18 mouse cellular contexts compared by ENCODE assay signal in genomic region chr8:122099711-122100220, GRCm38 (mm10).
A peak's percentile ranks its signal among the peaks of the same experiment; 100 is the strongest.
DNase-seq lines count a peak whose midpoint lies in the region; ATAC-seq and TF ChIP-seq lines count a peak whose summit lies in the region.
"Had no signal": no experiment of that assay in that cellular context is flagged by ENCODE, and none has a peak within 500 bp of the region (broad histone marks: within the 10 kb centered on the region; RNA-seq: fewer than 3 reads in every experiment).

No protein-coding gene starts in this region.

- H3K27ac ChIP-seq in gastrocnemius, adult 2 months = peak overlapping the region; percentile 64
- peak overlapping the region; percentile 19; the same call in 1 of the 2 replicates for H3K27ac ChIP-seq in kidney, postnatal 0 days
- H3K27ac ChIP-seq in kidney, adult 2 months (ENCODE audit: insufficient read depth, low read depth, low read length) = no peak overlapping the region
- H3K27ac ChIP-seq in midbrain, embryonic 11.5 days (ENCODE audit: low read depth, low read length) = no peak overlapping the region
- H3K27ac ChIP-seq in midbrain, embryonic 10.5 days (replicated peaks) = no peak overlapping the region
- H3K27ac ChIP-seq in limb, embryonic 15.5 days = peak overlapping the region; percentile 84
- H3K27ac ChIP-seq: hindbrain, embryonic 13.5 days; midbrain, embryonic 12.5 days; neural tube, embryonic 15.5 days had no signal

- H3K9ac ChIP-seq in kidney, postnatal 0 days (ENCODE audit: low read depth, low read length) = no peak overlapping the region
- H3K9ac ChIP-seq in midbrain, embryonic 11.5 days (ENCODE audit: low read length) = no peak overlapping the region
- no peak overlapping the region for H3K9ac ChIP-seq in limb, embryonic 15.5 days
- H3K9ac ChIP-seq: hindbrain, embryonic 13.5 days; midbrain, embryonic 12.5 days; neural tube, embryonic 15.5 days had no signal

- DNase-seq in gastrocnemius, adult 2 months = peak; percentile 33
- DNase-seq in gastrocnemius, adult 18-20 months (ENCODE audit: low spot score) = no peak
- DNase-seq in kidney, postnatal 0 days (ENCODE audit: low spot score) = no peak
- DNase-seq in kidney, adult 2 months = no peak
- peak; percentile 62 for DNase-seq in midbrain, embryonic 11.5 days (ENCODE audit: low spot score, missing footprints)
- no peak for DNase-seq in midbrain, embryonic 10.5 days (ENCODE audit: low spot score)
- no peak for DNase-seq in adrenal gland, postnatal 36 days
- DNase-seq: adrenal gland, postnatal 25 days; cerebellum, adult 9-10 months; kidney, adult 11 months; kidney, postnatal 36 days; right cerebral cortex, adult 18-20 months had no signal

- ATAC-seq in kidney, postnatal 0 days (replicated peaks; ENCODE audit: low FRiP score, low read depth) = no peak
- ATAC-seq in midbrain, embryonic 11.5 days (ENCODE audit: low FRiP score) = no peak
- no peak for ATAC-seq in limb, embryonic 15.5 days (ENCODE audit: insufficient number of reproducible peaks, low FRiP score, low TSS enrichment, low read depth)
- ATAC-seq: CD4-positive, CD25-positive, alpha-beta regulatory T cell, adult 4 months; forebrain, embryonic 16.5 days had no signal

- no peaks in the 10 kb centered on the region for H3K36me3 ChIP-seq in kidney, postnatal 0 days (ENCODE audit: insufficient read depth, low read length)
- no peaks in the 10 kb centered on the region for H3K36me3 ChIP-seq in kidney, adult 2 months (ENCODE audit: control insufficient read depth, insufficient read depth, low read length)
- H3K36me3 ChIP-seq in midbrain, embryonic 11.5 days (ENCODE audit: control insufficient read depth, insufficient read depth, low read length) = no peaks in the 10 kb centered on the region
- H3K36me3 ChIP-seq in midbrain, embryonic 10.5 days = no peaks in the 10 kb centered on the region
- H3K36me3 ChIP-seq in limb, embryonic 15.5 days = no peaks in the 10 kb centered on the region
- H3K36me3 ChIP-seq: hindbrain, embryonic 13.5 days; midbrain, embryonic 12.5 days; neural tube, embryonic 15.5 days had no signal

- TF ChIP-seq CTCF in gastrocnemius, adult 2 months (IDR thresholded peaks at IDR 0.05) = no peak
- TF ChIP-seq CTCF in kidney, postnatal 0 days (IDR thresholded peaks at IDR 0.05; ENCODE audit: low read depth) = no peak
- TF ChIP-seq CTCF in kidney, adult 2 months (conservative IDR thresholded peaks at IDR 0.05; ENCODE audit: insufficient read depth, insufficient read length, low read depth, low read length) = no peak

- H3K27me3 ChIP-seq in kidney, postnatal 0 days (ENCODE audit: insufficient read depth, low read length) = no peaks in the 10 kb centered on the region
- no peaks in the 10 kb centered on the region for H3K27me3 ChIP-seq in kidney, adult 2 months (replicated peaks; ENCODE audit: control insufficient read depth, insufficient read depth, low read length)
- no peaks in the 10 kb centered on the region for H3K27me3 ChIP-seq in midbrain, embryonic 11.5 days (ENCODE audit: control insufficient read depth, insufficient read depth, low read length)
- 0 out of 2 replicates have a peak, but pooled peaks cover 7% of the 10 kb centered on the region for H3K27me3 ChIP-seq in midbrain, embryonic 10.5 days (ENCODE audit: low read depth, poor library complexity, severe bottlenecking)
- no peaks in the 10 kb centered on the region for H3K27me3 ChIP-seq in limb, embryonic 15.5 days
- H3K27me3 ChIP-seq: hindbrain, embryonic 13.5 days; midbrain, embryonic 12.5 days; neural tube, embryonic 15.5 days had no signal

- no peak for TF ChIP-seq POLR2A in kidney, adult 2 months (IDR thresholded peaks at IDR 0.05; ENCODE audit: low read depth, low read length)

- intact Hi-C loops in gastrocnemius, adult 2 months (cut with DNase I) = no loop called here

- peaks cover 6% of the 10 kb centered on the region; the same call in 1 of the 2 replicates for H3K4me1 ChIP-seq in kidney, postnatal 0 days (replicated peaks; ENCODE audit: insufficient read depth, low read length)
- no peaks in the 10 kb centered on the region for H3K4me1 ChIP-seq in kidney, adult 2 months (ENCODE audit: control insufficient read depth, insufficient read depth, low read length)
- 0 out of 2 replicates have a peak, but pooled peaks cover 3% of the 10 kb centered on the region for H3K4me1 ChIP-seq in midbrain, embryonic 11.5 days (ENCODE audit: control insufficient read depth, insufficient read depth, low read length)
- peaks cover 31% of the 10 kb centered on the region for H3K4me1 ChIP-seq in midbrain, embryonic 10.5 days
- peaks cover 53% of the 10 kb centered on the region for H3K4me1 ChIP-seq in limb, embryonic 15.5 days
- H3K4me1 ChIP-seq: neural tube, embryonic 15.5 days had no signal

- H3K4me2 ChIP-seq in kidney, postnatal 0 days (ENCODE audit: low read length) = no peak overlapping the region
- no peak overlapping the region for H3K4me2 ChIP-seq in midbrain, embryonic 11.5 days
- no peak overlapping the region for H3K4me2 ChIP-seq in limb, embryonic 15.5 days
- H3K4me2 ChIP-seq: hindbrain, embryonic 13.5 days; midbrain, embryonic 12.5 days; neural tube, embryonic 15.5 days had no signal

- no peaks in the 10 kb centered on the region for H3K9me3 ChIP-seq in kidney, postnatal 0 days (replicated peaks; ENCODE audit: low read length)
- H3K9me3 ChIP-seq in midbrain, embryonic 11.5 days (ENCODE audit: control insufficient read depth, low read length) = no peaks in the 10 kb centered on the region
- H3K9me3 ChIP-seq in midbrain, embryonic 10.5 days (replicated peaks) = no peaks in the 10 kb centered on the region
- H3K9me3 ChIP-seq in limb, embryonic 15.5 days = no peaks in the 10 kb centered on the region
- H3K9me3 ChIP-seq: hindbrain, embryonic 13.5 days; midbrain, embryonic 12.5 days; neural tube, embryonic 15.5 days had no signal

- H3K4me3 ChIP-seq in gastrocnemius, adult 2 months = no peak overlapping the region
- H3K4me3 ChIP-seq in kidney, postnatal 0 days (replicated peaks; ENCODE audit: low read depth, low read length) = no peak overlapping the region
- no peak overlapping the region for H3K4me3 ChIP-seq in kidney, adult 2 months (ENCODE audit: insufficient read depth, low read depth, low read length)
- H3K4me3 ChIP-seq in midbrain, embryonic 11.5 days (ENCODE audit: low read depth, low read length) = no peak overlapping the region
- H3K4me3 ChIP-seq in midbrain, embryonic 10.5 days = no peak overlapping the region
- no peak overlapping the region for H3K4me3 ChIP-seq in limb, embryonic 15.5 days
- H3K4me3 ChIP-seq: hindbrain, embryonic 13.5 days; midbrain, embryonic 12.5 days; neural tube, embryonic 15.5 days had no signal

- WGBS in kidney, postnatal 0 days = 55% methylated on average over 7 of the region's 7 CpGs
- 74% methylated on average over 7 of the region's 7 CpGs for WGBS in kidney, adult 2 months
- 88% methylated on average over 7 of the region's 7 CpGs for WGBS in midbrain, embryonic 11.5 days
- 81% methylated on average over 7 of the region's 7 CpGs for WGBS in midbrain, embryonic 10.5 days
- WGBS in limb, embryonic 15.5 days = 54% methylated on average over 7 of the region's 7 CpGs

Comparison
In these comparisons a context has a peak if more than half of its experiments do, and no peak if none do; other contexts are left out.
1. DNase-seq: peak in gastrocnemius, adult 2 months (single experiment) and midbrain, embryonic 11.5 days (single experiment); none in gastrocnemius, adult 18-20 months (single experiment), kidney, postnatal 0 days (single experiment), kidney, adult 2 months (single experiment), midbrain, embryonic 10.5 days (single experiment) and adrenal gland, postnatal 36 days (0 of 2).
2. H3K27ac ChIP-seq: peak in gastrocnemius, adult 2 months (single experiment), kidney, postnatal 0 days (single experiment) and limb, embryonic 15.5 days (single experiment); none in kidney, adult 2 months (single experiment), midbrain, embryonic 11.5 days (single experiment) and midbrain, embryonic 10.5 days (single experiment).